Mouse (Mus musculus) MEL (cell line): ENCODE measurements around the gene Cald1. TPM values are rescaled to one million over a fixed set of nuclear protein-coding genes. Genes with fewer than 3 reads are reported as not detected.

Experiments
- DNase-seq: peaks from one replicate; pipeline ENCODE4 v3.0.0; 2011; ENCODE audit warnings: low read depth, low spot score
- H3K27ac ChIP-seq: 2 replicates; pipeline ENCODE4 v1.5.1; 2012; ENCODE audit warnings: low read depth, mild to moderate bottlenecking, control low read depth, low read length, moderate library complexity; ENCODE audit not compliant: control insufficient read depth
- H3K27me3 ChIP-seq, 2 experiments: fragments of 150-350 bp in 1 of 2; sonication (generic) in 1 of 2; 2 replicates each; pipeline ENCODE4 v1.6.1; 2012; ENCODE audit warnings: low read length in 2 of 2, mild to moderate bottlenecking in 2 of 2, improper control_type of control experiment in 1 of 2, moderate library complexity in 1 of 2; ENCODE audit not compliant: insufficient read depth in 2 of 2, control insufficient read depth in 1 of 2
- H3K36me3 ChIP-seq, 2 experiments: 2 replicates each; pipeline ENCODE4 v1.6.1; 2012 to 2014; ENCODE audit warnings: low read length in 2 of 2, improper control_type of control experiment in 1 of 2, inconsistent platforms in 1 of 2, mild to moderate bottlenecking in 1 of 2; ENCODE audit not compliant: insufficient read depth in 2 of 2, control insufficient read depth in 1 of 2
- H3K4me1 ChIP-seq, 2 experiments: fragments of 150-350 bp in 1 of 2; sonication (generic) in 1 of 2; 2 replicates each; pipeline ENCODE4 v1.6.1; 2012; ENCODE audit warnings: low read length in 2 of 2, improper control_type of control experiment in 1 of 2, mild to moderate bottlenecking in 1 of 2; ENCODE audit not compliant: insufficient read depth in 2 of 2, control insufficient read depth in 1 of 2
- H3K4me3 ChIP-seq, 2 experiments: fragments of 150-350 bp in 1 of 2; sonication (generic) in 1 of 2; 2 replicates each; pipeline ENCODE4 v1.5.1; 2012; ENCODE audit warnings: low read depth in 2 of 2, low read length in 2 of 2, mild to moderate bottlenecking in 2 of 2, moderate library complexity in 2 of 2, control low read depth in 1 of 2, improper control_type of control experiment in 1 of 2; ENCODE audit not compliant: control insufficient read depth in 1 of 2, insufficient read depth in 1 of 2
- H3K79me2 ChIP-seq: 2 replicates; pipeline ENCODE4 v1.6.1; 2012; ENCODE audit warnings: mild to moderate bottlenecking, low read length, moderate library complexity; ENCODE audit not compliant: control insufficient read depth, poor library complexity, insufficient read depth
- H3K9ac ChIP-seq: 2 replicates; pipeline ENCODE4 v1.6.1; 2012; ENCODE audit warnings: low read depth, mild to moderate bottlenecking, control low read depth, low read length, moderate library complexity; ENCODE audit not compliant: control insufficient read depth, poor library complexity, severe bottlenecking
- H3K9me3 ChIP-seq: fragments of 150-350 bp; sonication (generic); replicated peaks from 2 replicates; pipeline ENCODE4 v1.6.1; 2012; ENCODE audit warnings: mild to moderate bottlenecking, low read length, improper control_type of control experiment, moderate library complexity; ENCODE audit not compliant: insufficient read depth
- CTCF ChIP-seq, 3 experiments: IDR thresholded peaks in 2 of 3; conservative IDR thresholded peaks in 1 of 3; 2 replicates each; pipeline ENCODE4 v1.5.1; 2011 to 2012; ENCODE audit warnings: low read length in 3 of 3, low read depth in 2 of 3, mild to moderate bottlenecking in 2 of 3, improper control_type of control experiment in 1 of 3, inconsistent platforms in 1 of 3, mixed read lengths in 1 of 3, moderate library complexity in 1 of 3; ENCODE audit not compliant: control insufficient read depth in 1 of 3, insufficient read depth in 1 of 3, poor library complexity in 1 of 3, severe bottlenecking in 1 of 3
- E2F4 ChIP-seq: IDR thresholded peaks from 2 replicates; pipeline ENCODE4 v1.6.1; 2011; ENCODE audit warnings: low read depth, low read length, improper control_type of control experiment, borderline replicate concordance
- GABPA ChIP-seq: IDR thresholded peaks from 2 replicates; pipeline ENCODE4 v1.6.1; 2012; ENCODE audit warnings: low read depth, mild to moderate bottlenecking, inconsistent platforms, low read length, improper control_type of control experiment, moderate library complexity
- HCFC1 ChIP-seq: IDR thresholded peaks from 2 replicates; pipeline ENCODE4 v1.6.1; 2012; ENCODE audit warnings: low read depth, mild to moderate bottlenecking, inconsistent platforms, low read length, improper control_type of control experiment, moderate library complexity
- JUND ChIP-seq: IDR thresholded peaks from 2 replicates; pipeline ENCODE4 v1.6.1; 2011; ENCODE audit warnings: low read depth, mild to moderate bottlenecking, improper control_type of control experiment, low read length
- MEF2A ChIP-seq: IDR thresholded peaks from 2 replicates; pipeline ENCODE4 v1.6.1; 2014; ENCODE audit warnings: low read depth, mild to moderate bottlenecking, inconsistent platforms, low read length, improper control_type of control experiment; ENCODE audit not compliant: poor library complexity, insufficient replicate concordance, severe bottlenecking; ENCODE audit errors: extremely low read depth
- NELFE ChIP-seq: IDR thresholded peaks from 2 replicates; pipeline ENCODE4 v1.6.1; 2011; ENCODE audit warnings: low read depth, low read length, improper control_type of control experiment
- POLR2AphosphoS5 ChIP-seq: IDR thresholded peaks from 2 replicates; pipeline ENCODE4 v1.6.1; 2012; ENCODE audit warnings: low read depth, borderline replicate concordance, mild to moderate bottlenecking, inconsistent platforms, low read length, moderate library complexity, mixed read lengths
- RCOR1 ChIP-seq: IDR thresholded peaks from 2 replicates; pipeline ENCODE4 v1.6.1; 2012; ENCODE audit warnings: low read depth, mild to moderate bottlenecking, inconsistent platforms, low read length, improper control_type of control experiment
- SIN3A ChIP-seq: IDR thresholded peaks from 2 replicates; pipeline ENCODE4 v1.6.1; 2012; ENCODE audit warnings: low read length, improper control_type of control experiment, inconsistent platforms
- SMC3 ChIP-seq: IDR thresholded peaks from 2 replicates; pipeline ENCODE4 v1.6.1; 2011; ENCODE audit warnings: low read depth, low read length, improper control_type of control experiment
- TAL1 ChIP-seq: IDR thresholded peaks from 2 replicates; pipeline ENCODE4 v1.6.1; 2012; ENCODE audit warnings: mild to moderate bottlenecking, inconsistent platforms, low read length, moderate library complexity, mixed read lengths
- TBP ChIP-seq: IDR thresholded peaks from 2 replicates; pipeline ENCODE4 v1.8.0; 2011; ENCODE audit warnings: low read depth, low read length, improper control_type of control experiment
- USF2 ChIP-seq, 2 experiments: IDR thresholded peaks; 2 replicates each; pipeline ENCODE4 v1.6.1; 2011 to 2012; ENCODE audit warnings: improper control_type of control experiment in 2 of 2, low read length in 2 of 2, borderline replicate concordance in 1 of 2, inconsistent platforms in 1 of 2, low read depth in 1 of 2, mild to moderate bottlenecking in 1 of 2; ENCODE audit not compliant: insufficient read depth in 1 of 2
- ZC3H11A ChIP-seq: IDR thresholded peaks from 2 replicates; pipeline ENCODE4 v1.6.1; 2012; ENCODE audit warnings: low read depth, mild to moderate bottlenecking, inconsistent platforms, low read length, improper control_type of control experiment
- ZKSCAN1 ChIP-seq: IDR thresholded peaks from 2 replicates; pipeline ENCODE4 v1.6.1; 2012; ENCODE audit warnings: low read depth, mild to moderate bottlenecking, inconsistent platforms, low read length, improper control_type of control experiment, moderate library complexity
- ZNF384 ChIP-seq: IDR thresholded peaks from 2 replicates; pipeline ENCODE4 v1.6.1; 2012; ENCODE audit warnings: low read depth, mild to moderate bottlenecking, inconsistent platforms, low read length, improper control_type of control experiment
- polyA plus RNA-seq, 2 experiments: library from polyadenylated mRNA; stranded (reverse) in 1 of 2; unstranded in 1 of 2; fragments of >175 nt in 1 of 2; fragments of >200 nt in 1 of 2; gene quantifications; 2 replicates each; pipeline versions ENCODE4 v1.2.1 to v1.2.4; 2012; ENCODE audit warnings: low replicate concordance in 2 of 2, low read depth in 1 of 2; ENCODE audit not compliant: insufficient read length in 2 of 2, insufficient read depth in 1 of 2, missing spikeins in 1 of 2
- total RNA-seq: library from RNA; depleted of rRNA; stranded (reverse); fragments of 300-350 nt; gene quantifications from 2 replicates; pipeline ENCODE4 v1.2.3, GENCODE M21; 2012

Cald1 gene
- total and polyA plus RNA-seq, 3 experiments = not detected

- Histone ChIP-seq H3K79me2 (no peaks in the 10 kb centered on the region), H3K36me3 (no peaks in the 10 kb centered on the region), H3K4me1 (no peaks in the 10 kb centered on the region), H3K9me3 (no peaks in the 10 kb centered on the region), H3K27ac (no peak overlapping the region), H3K9ac (no peak overlapping the region), H3K4me3 (no peak overlapping the region), H3K27me3 (peaks cover 0 to 4% of the 10 kb centered on the region in 2 experiments; a peak in 3 of 4 replicates)
- TF ChIP-seq NELFE = no peak
- TF ChIP-seq USF2 (IDR thresholded peaks at IDR 0.05; ENCODE audit: borderline replicate concordance in 1 of 2, insufficient read depth in 1 of 2, low read depth in 1 of 2, low read length in 2 of 2) = no peak
- no peak for TF ChIP-seq GABPA
- TF ChIP-seq TBP = no peak
- no peak for TF ChIP-seq MEF2A
- TF ChIP-seq ZKSCAN1 = no peak
- no peak for DNase-seq
These were observed 124.4 kb downstream of the Cald1 start for GRCm38 (mm10) chr6:34722660-34723059.

DNA sequence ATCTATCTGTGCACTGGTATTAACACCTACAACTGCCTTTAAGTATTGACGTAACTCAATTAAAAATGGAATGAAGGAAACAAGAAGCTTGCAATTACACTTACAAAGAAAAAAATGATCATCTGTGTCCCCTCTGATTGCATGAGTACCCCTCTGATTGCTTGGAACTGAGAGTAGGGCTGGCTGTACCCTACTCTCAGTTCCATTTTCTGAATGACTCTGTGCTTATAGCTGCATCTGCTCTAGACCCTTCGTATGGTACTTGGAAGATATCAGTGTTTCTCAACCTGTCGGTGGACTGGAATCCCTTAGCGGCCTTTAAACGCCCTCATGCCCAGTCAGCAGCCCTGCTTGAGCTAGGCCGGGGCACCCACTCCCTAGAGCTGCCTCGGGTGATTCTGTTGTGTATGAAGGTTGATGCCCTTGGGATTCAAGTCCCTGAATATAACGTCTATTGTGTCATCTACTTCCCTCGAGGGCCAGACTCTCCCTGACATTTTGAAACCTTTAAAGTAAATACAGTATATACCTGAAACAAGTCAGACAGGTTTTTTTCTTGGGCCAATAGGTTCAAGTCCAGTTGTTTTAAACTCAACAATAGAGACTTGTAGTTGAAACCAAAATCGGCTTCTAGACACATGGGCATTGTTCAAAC is 125.1 kb downstream of the Cald1 start:
- no peak for DNase-seq
- Histone ChIP-seq H3K9ac (no peak overlapping the region), H3K27me3 (peaks cover 0 to 4% of the 10 kb centered on the region in 2 experiments; a peak in 2 of 4 replicates), H3K4me3 (no peak overlapping the region), H3K79me2 (no peaks in the 10 kb centered on the region), H3K27ac (no peak overlapping the region), H3K36me3 (no peaks in the 10 kb centered on the region), H3K4me1 (no peaks in the 10 kb centered on the region), H3K9me3 (no peaks in the 10 kb centered on the region)
- TF ChIP-seq HCFC1 (no peak), JUND (no peak), ZC3H11A (no peak), SIN3A (no peak), ZNF384 (no peak), TAL1 (no peak), E2F4 (no peak), POLR2AphosphoS5 (no peak), MEF2A (no peak), SMC3 (no peak), TBP (no peak), GABPA (no peak), RCOR1 (no peak), CTCF (IDR thresholded peaks at IDR 0.05 in 2 of 3, conservative IDR thresholded peaks at IDR 0.05 in 1 of 3; ENCODE audit: control insufficient read depth in 1 of 3, insufficient read depth in 1 of 3, low read depth in 2 of 3, low read length in 3 of 3, poor library complexity in 1 of 3, severe bottlenecking in 1 of 3) (no peak)
